Mouse (Mus musculus): ENCODE measurements around the gene Tmed6.

Gene Tmed6

DNA sequence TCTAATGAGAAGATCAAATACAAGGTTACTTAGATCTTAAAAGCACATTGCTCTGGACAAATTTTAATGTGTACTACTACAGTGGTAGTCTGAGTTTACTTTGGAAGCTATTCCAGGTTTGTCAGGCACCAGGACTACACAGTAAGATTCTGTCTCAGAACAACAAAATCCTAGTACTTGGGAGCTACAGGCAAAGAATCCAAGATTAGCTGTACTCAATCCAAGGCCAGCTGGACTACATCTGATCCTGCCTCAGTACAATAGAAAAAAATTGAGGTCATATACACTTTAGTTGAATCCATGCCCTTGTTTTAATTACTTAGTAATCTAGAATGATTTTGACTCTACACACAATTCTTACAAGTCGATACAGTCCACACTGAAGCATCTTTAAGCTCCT lies 50.5 kb downstream of the Tmed6 start:
- in situ Hi-C loops (cut with MboI; ENCODE audit: low sequenced_read_pairs), result loop anchor here (25.0 kb wide), 1 partner anchor 303 kb away; no protein-coding TSS in a partner anchor

DNA sequence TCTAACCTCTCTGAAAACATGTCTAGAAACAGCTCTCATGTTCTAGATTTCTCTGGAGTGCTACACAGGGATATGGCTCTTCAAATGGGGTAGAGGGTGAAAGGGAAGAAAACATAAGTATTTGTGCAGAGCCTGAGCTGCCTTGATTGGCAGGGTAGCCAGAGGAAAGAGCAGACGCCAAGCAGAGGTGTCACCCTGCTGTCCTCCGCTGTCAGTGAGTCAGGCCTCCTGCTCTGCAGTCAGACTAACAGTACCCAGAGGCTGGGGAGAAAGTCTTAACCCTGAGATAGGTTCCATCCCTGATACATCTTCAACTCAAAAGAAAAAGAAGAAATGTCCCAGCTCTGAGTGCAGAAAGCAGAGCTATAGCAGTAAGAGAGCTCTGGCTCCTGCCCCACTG lies 52.8 kb downstream of the Tmed6 start:
- in situ Hi-C loops (cut with MboI; ENCODE audit: low sequenced_read_pairs), result loop anchor here (25.0 kb wide), 1 partner anchor 300 kb away; no protein-coding TSS in a partner anchor
